7 mouse cellular contexts compared by ENCODE assay signal in the genomic region with DNA sequence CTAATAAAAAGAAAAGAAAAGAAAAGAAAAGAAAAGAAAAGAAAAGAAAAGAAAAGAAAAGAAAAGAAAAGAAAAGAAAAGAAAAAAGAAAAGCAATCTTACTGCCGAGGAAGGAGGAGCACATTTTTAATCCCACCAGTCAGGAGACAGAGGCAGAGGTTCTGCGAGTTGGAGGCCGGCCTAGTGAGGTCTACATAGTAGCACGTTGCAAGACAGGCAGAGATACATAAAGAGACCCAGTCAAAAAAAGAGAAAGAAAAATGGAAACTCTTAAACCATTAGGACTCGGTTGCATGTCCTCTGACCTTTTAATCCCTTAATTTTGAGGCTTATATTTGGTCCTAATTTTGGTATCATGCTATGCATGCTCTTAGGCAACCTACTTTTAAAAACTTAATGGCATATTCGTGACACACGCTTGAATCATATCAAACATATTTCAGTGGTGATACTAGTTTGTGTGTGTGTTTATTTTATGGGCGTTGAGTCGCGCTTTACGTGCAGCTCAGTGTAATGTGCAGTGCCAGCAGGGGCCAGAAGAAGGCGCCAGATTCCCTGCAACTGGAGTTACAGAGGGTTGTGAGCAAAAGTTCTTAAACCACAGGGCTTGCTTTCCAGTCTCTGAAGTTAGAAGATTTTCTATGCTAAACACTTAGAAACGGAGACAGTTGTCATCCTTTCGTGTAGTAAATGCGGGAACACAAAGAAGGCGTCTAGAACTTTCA. TPM values are rescaled to one million over a fixed set of nuclear protein-coding genes. Genes with fewer than 3 reads are reported as not detected.
DNase-seq lines count a peak whose midpoint lies in the region; ATAC-seq and TF ChIP-seq lines count a peak whose summit lies in the region.

No protein-coding gene starts in this region.

- peak; percentile 76 for ATAC-seq in inflammation-experienced regulatory T-cells, adult 6 months

- TF ChIP-seq CTCF in small intestine, adult 2 months (IDR thresholded peaks at IDR 0.05; ENCODE audit: extremely low read depth, insufficient read length, insufficient replicate concordance, low read depth, low read length): peak; percentile 85; the same call in 1 of the 2 replicates

- H3K4me3 ChIP-seq in small intestine, adult 2 months (ENCODE audit: low read depth, low read length): no peak overlapping the region; the same call in 1 of the 2 replicates

- no peaks in the 10 kb centered on the region for H3K27me3 ChIP-seq in small intestine, adult 2 months (ENCODE audit: control insufficient read depth, insufficient read depth, low read length)

- H3K27ac ChIP-seq in small intestine, adult 2 months (ENCODE audit: insufficient read depth, low read depth, low read length): peak overlapping the region; percentile 55; the same call in 1 of the 2 replicates

- H3K36me3 ChIP-seq in small intestine, adult 2 months (ENCODE audit: control insufficient read depth, insufficient read depth, low read length): peaks cover 16% of the 10 kb centered on the region

- TF ChIP-seq POLR2A in small intestine, adult 2 months (IDR thresholded peaks at IDR 0.05; ENCODE audit: low read depth, low read length): no peak

- H3K4me1 ChIP-seq in small intestine, adult 2 months (ENCODE audit: control insufficient read depth, insufficient read depth, insufficient read length, low read length): peaks cover 6% of the 10 kb centered on the region; the same call in 1 of the 2 replicates

- intact Hi-C loops in left cerebral cortex, postnatal 36 days (cut with DNase I): loop anchor here (2.0 to 5.0 kb wide), 2 partner anchors 95 to 149 kb away; a partner anchor contains a TSS

- peak; percentile 89 for DNase-seq in adrenal gland, adult 2 months
- DNase-seq in embryo, embryonic 11 days: peak; percentile 78
- peak; percentile 59 for DNase-seq in gastrocnemius, postnatal 25 days
- peak; percentile 37 to 56 for DNase-seq in left cerebral cortex, postnatal 36 days (ENCODE audit: low spot score in 2 of 2)
- DNase-seq in mesoderm, embryonic 11.5 days (ENCODE audit: low read depth, low spot score): peak; percentile 71

- WGBS in small intestine, adult 2 months: 11% methylated on average over 16 of the region's 16 CpGs

RNA-seq across cellular contexts. Expression of a gene that starts 18.9 kb away (rescaled TPM):
- total RNA-seq in adrenal gland, adult 2 months (2021): 10 to 100 TPM; 38.4 to 42.5 TPM
- 13.7 and 16.0 TPM in 2 replicates for polyA plus RNA-seq in adrenal gland, adult 2 months (2012; rRNA removed)
- total RNA-seq in gastrocnemius, postnatal 25 days (2021): 10 to 100 TPM; 16.9 to 21.1 TPM
- polyA plus RNA-seq in inflammation-experienced regulatory T-cells, adult 6 months (2017; shearing (Covaris generic)): 10 to 100 TPM; 63.1 to 97.7 (median 70.1) TPM
- 10 to 100 TPM; 16.6 to 17.6 TPM for total RNA-seq in left cerebral cortex, postnatal 36 days (2021)
- polyA plus RNA-seq in small intestine, adult 2 months (2012; rRNA removed): 21.2 and 36.0 TPM in 2 replicates

RNA-seq across cellular contexts. Expression of a gene that starts 28.0 kb away (rescaled TPM):
- total RNA-seq in adrenal gland, adult 2 months (2021): 1 to 10 TPM; 4.9 to 5.8 TPM
- 16.0 and 21.3 TPM in 2 replicates for polyA plus RNA-seq in adrenal gland, adult 2 months (2012; rRNA removed)
- 1 to 10 TPM in 1 of 2 experiments, under 1 TPM in 1; 0.46 to 1.4 TPM for total RNA-seq in gastrocnemius, postnatal 25 days (2021)
- polyA plus RNA-seq in inflammation-experienced regulatory T-cells, adult 6 months (2017; shearing (Covaris generic)): 10 to 100 TPM; 19.2 to 34.4 (median 32.0) TPM
- 1 to 10 TPM; 1.2 to 1.3 TPM for total RNA-seq in left cerebral cortex, postnatal 36 days (2021)
- polyA plus RNA-seq in small intestine, adult 2 months (2012; rRNA removed): 24.9 and 58.2 TPM in 2 replicates

RNA-seq across cellular contexts. Expression of a gene that starts 57.2 kb away (rescaled TPM):
- total RNA-seq in adrenal gland, adult 2 months (2021): 100 to 1,000 TPM; 103 to 121 TPM
- 56.8 and 73.6 TPM in 2 replicates for polyA plus RNA-seq in adrenal gland, adult 2 months (2012; rRNA removed)
- 10 to 100 TPM; 54.1 to 59.9 TPM for total RNA-seq in gastrocnemius, postnatal 25 days (2021)
- polyA plus RNA-seq in inflammation-experienced regulatory T-cells, adult 6 months (2017; shearing (Covaris generic)): 10 to 100 TPM; 46.4 to 53.4 (median 46.5) TPM
- 10 to 100 TPM; 38.3 to 47.4 TPM for total RNA-seq in left cerebral cortex, postnatal 36 days (2021)
- 12.4 and 23.4 TPM in 2 replicates for polyA plus RNA-seq in small intestine, adult 2 months (2012; rRNA removed)
